Mouse (Mus musculus): Measurements from ENCODE around the gene Osbpl2. TPM values are rescaled to one million over a fixed set of nuclear protein-coding genes. Genes with fewer than 3 reads are reported as not detected.
A peak's percentile ranks its signal among the peaks of the same experiment; 100 is the strongest.

Osbpl2 gene
- polyA plus RNA-seq, 1 experiment from 2014 or later = 41.8 TPM

DNA sequence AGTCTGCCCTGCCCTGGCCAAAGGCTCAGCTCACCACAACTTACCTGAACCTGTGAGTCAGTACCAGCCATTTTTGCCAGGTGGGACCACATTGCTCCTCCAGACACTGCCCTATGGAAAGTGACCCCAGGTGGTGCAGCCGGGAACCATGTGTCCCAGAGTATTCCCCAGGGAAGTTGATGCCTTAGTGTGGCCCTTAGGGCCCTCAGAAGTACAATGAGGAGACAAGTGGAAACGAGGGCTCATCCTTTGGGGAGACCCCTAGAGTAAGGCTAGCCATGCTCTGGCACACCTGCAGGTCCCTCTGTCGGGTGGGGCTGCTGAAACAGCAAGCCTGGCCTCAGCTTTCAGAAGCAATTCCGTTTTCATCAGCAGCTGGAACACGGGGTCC lies 32.5 kb upstream of the Osbpl2 start:
- H3K9ac ChIP-seq = no peak overlapping the region
- ATAC-seq (ENCODE audit: insufficient number of reproducible peaks, insufficient read depth, low FRiP score, low TSS enrichment) = no peak
- H3K4me1 ChIP-seq = peaks cover 12% of the 10 kb centered on the region; the same call in 1 of the 2 replicates
- no peak overlapping the region for H3K4me3 ChIP-seq
- no peak overlapping the region for H3K4me2 ChIP-seq (replicated peaks)
- 86% methylated on average over 5 of the region's 5 CpGs for WGBS
- no peak overlapping the region for H3K27ac ChIP-seq
- H3K9me3 ChIP-seq = no peaks in the 10 kb centered on the region
- no peaks in the 10 kb centered on the region for H3K27me3 ChIP-seq
- H3K36me3 ChIP-seq = peaks cover 14% of the 10 kb centered on the region

DNA sequence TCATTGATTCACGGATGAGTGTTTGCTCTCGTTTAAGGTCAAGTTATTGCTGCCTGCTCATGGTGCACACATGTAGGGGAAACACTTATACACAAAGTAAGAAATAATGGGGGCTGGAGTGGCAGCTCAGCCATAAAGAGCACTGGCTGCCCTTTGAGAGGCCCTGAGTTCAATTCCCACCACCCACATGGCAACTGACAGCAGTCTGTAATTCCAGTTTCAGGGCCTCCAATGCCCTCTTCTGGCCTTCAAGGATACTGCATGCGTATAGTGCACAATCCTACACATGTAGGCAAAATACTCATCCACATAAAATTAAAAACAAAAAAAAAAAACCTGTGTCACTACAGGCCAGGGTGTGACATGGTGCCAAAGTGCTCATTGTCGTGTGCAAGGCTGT lies 31.6 kb upstream of the Osbpl2 start:
- Histone ChIP-seq H3K4me1 (peaks cover 12% of the 10 kb centered on the region; the same call in 1 of the 2 replicates), H3K36me3 (peaks cover 8% of the 10 kb centered on the region; the same call in 1 of the 2 replicates), H3K27ac (no peak overlapping the region), H3K4me3 (no peak overlapping the region), H3K9ac (no peak overlapping the region), H3K9me3 (no peaks in the 10 kb centered on the region), H3K4me2 (replicated peaks) (no peak overlapping the region), H3K27me3 (no peaks in the 10 kb centered on the region)
- 91% methylated on average over 4 of the region's 4 CpGs for WGBS
- no peak for ATAC-seq (ENCODE audit: insufficient number of reproducible peaks, insufficient read depth, low FRiP score, low TSS enrichment)

DNA sequence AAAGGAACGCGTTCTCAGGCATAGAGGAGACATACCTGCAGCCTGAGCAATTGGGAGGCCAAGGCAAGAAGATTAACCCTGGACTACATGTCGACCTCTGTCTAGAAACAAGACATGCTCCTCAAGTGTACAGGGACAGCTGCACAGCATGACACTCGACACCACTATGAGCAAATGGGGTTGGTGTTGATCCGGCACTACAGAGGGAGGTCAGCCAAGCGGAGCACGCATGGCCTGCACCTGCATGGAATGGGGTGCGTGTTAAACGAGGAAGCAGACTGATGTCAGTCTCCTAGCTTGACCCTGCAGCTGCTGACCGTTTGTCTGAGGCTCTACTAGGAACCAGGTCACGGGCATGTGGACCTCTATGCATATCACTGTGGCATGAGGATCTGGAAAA lies 28.8 kb upstream of the Osbpl2 start:
- H3K9ac ChIP-seq = no peak overlapping the region
- no peak overlapping the region for H3K27ac ChIP-seq
- WGBS = 54% methylated on average over 11 of the region's 11 CpGs
- peaks cover 4% of the 10 kb centered on the region; the same call in 1 of the 2 replicates for H3K36me3 ChIP-seq
- no peak overlapping the region for H3K4me3 ChIP-seq
- no peaks in the 10 kb centered on the region for H3K27me3 ChIP-seq
- ATAC-seq (ENCODE audit: insufficient number of reproducible peaks, insufficient read depth, low FRiP score, low TSS enrichment) = no peak
- no peak overlapping the region for H3K4me2 ChIP-seq (replicated peaks)
- H3K4me1 ChIP-seq = no peaks in the 10 kb centered on the region; the same call in 1 of the 2 replicates
- no peaks in the 10 kb centered on the region for H3K9me3 ChIP-seq

DNA sequence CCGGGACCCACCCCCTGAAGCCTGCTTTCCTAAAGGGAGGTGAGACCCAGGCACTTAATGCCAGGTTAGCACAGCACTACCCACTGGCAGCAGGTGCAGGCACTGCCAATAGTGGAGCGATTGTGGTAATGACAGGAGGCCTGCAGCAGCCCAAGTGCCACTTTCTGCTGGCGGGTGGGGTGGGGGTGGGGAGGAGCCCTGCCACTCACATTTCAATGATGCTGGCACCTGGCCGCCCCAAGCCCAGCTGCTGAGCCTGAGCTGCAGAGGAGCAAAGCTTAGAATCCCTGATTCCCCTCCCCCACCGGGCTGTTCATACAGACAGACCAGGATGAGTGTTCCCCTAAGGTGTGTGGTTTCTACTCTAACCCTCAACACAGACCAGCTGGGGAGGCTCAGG lies 23.4 kb upstream of the Osbpl2 start:
- Histone ChIP-seq H3K27ac (no peak overlapping the region), H3K9me3 (no peaks in the 10 kb centered on the region), H3K27me3 (peaks cover 43% of the 10 kb centered on the region), H3K4me2 (replicated peaks) (no peak overlapping the region), H3K4me1 (0 out of 2 replicates have a peak, but pooled peaks cover 5% of the 10 kb centered on the region), H3K9ac (no peak overlapping the region), H3K4me3 (no peak overlapping the region), H3K36me3 (no peaks in the 10 kb centered on the region)
- no peak for ATAC-seq (ENCODE audit: insufficient number of reproducible peaks, insufficient read depth, low FRiP score, low TSS enrichment)
- WGBS = 27% methylated on average over 5 of the region's 5 CpGs

DNA sequence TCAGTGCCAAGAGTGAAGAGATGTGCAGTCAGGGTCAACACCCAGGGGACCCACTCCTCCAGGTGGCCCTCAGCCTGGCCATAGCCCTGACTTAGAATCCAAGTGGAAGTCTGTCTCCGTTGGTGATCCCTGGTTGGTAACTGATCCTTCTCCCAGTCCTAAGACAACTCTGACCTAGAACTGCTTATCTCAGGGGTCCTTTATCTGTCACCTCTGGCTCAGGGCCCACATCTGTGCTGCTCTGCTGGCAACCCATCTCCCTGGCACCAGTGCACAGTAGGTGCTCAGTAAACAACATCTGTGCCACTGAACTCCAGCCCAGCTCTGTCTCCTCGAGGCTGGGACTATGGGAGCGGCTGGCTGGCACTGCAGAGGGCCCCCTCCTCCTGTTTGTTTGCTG lies 21.5 kb upstream of the Osbpl2 start:
- H3K4me3 ChIP-seq = no peak overlapping the region
- H3K9me3 ChIP-seq = no peaks in the 10 kb centered on the region
- no peaks in the 10 kb centered on the region for H3K36me3 ChIP-seq
- peaks cover 6% of the 10 kb centered on the region; the same call in 1 of the 2 replicates for H3K4me1 ChIP-seq
- no peak overlapping the region for H3K27ac ChIP-seq
- ATAC-seq (ENCODE audit: insufficient number of reproducible peaks, insufficient read depth, low FRiP score, low TSS enrichment) = no peak
- no peak overlapping the region for H3K4me2 ChIP-seq (replicated peaks)
- H3K27me3 ChIP-seq = peaks cover 62% of the 10 kb centered on the region
- no peak overlapping the region for H3K9ac ChIP-seq
- 54% methylated on average over 3 of the region's 3 CpGs for WGBS

DNA sequence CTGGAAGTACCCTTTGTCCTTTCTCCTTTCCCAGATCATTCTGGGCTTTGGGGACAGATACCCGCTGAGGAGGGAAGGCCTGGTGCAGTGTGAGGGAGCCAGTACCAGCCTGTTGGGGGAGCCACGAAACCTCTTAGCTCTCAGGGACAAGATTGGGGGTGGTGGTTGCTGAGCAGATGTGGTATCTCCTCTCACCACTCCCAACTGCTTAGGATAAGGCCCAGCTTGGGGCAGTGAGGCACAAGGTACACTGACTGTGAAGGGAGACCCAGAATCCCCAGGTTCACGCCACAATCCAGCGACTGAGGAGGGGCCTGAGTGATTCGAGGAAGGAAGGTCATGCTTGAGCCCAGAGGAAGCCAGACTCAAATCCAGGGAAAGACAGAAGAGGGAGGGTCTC lies 20.9 kb upstream of the Osbpl2 start:
- no peak overlapping the region for H3K27ac ChIP-seq
- ATAC-seq (ENCODE audit: insufficient number of reproducible peaks, insufficient read depth, low FRiP score, low TSS enrichment) = no peak
- H3K4me1 ChIP-seq = peaks cover 12% of the 10 kb centered on the region; the same call in 1 of the 2 replicates
- H3K9ac ChIP-seq = no peak overlapping the region
- H3K4me2 ChIP-seq (replicated peaks) = no peak overlapping the region
- WGBS = 41% methylated on average over 5 of the region's 5 CpGs
- no peak overlapping the region for H3K4me3 ChIP-seq
- no peaks in the 10 kb centered on the region for H3K36me3 ChIP-seq
- H3K9me3 ChIP-seq = no peaks in the 10 kb centered on the region
- peaks cover 68% of the 10 kb centered on the region for H3K27me3 ChIP-seq

DNA sequence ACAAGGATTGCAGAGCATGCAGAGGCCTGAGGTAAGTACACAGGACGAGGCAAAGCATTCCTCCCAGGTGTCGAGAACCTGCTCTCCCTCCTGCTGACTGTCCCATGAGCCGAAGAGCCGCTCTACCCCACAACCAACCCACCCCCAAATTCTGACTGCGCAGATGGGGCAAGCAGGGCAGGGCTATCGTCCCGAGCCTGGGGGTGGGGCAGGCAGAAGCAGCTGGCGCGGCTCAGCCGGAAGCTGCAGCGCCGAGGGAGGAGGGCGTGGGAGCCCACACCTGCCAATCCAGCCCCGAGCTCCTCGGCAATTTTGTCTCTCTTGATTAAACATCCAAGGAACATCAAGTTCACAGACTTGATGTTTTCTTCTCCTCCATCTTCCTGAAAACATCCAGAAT lies 19.6 kb upstream of the Osbpl2 start:
- Histone ChIP-seq H3K4me3 (no peak overlapping the region), H3K4me1 (peaks cover 23% of the 10 kb centered on the region), H3K27ac (no peak overlapping the region), H3K9me3 (no peaks in the 10 kb centered on the region), H3K9ac (no peak overlapping the region), H3K4me2 (replicated peaks) (peak overlapping the region; percentile 17; the same call in 1 of the 2 replicates), H3K36me3 (no peaks in the 10 kb centered on the region), H3K27me3 (peaks cover 81% of the 10 kb centered on the region)
- no peak for ATAC-seq (ENCODE audit: insufficient number of reproducible peaks, insufficient read depth, low FRiP score, low TSS enrichment)
- WGBS = 8% methylated on average over 15 of the region's 15 CpGs

DNA sequence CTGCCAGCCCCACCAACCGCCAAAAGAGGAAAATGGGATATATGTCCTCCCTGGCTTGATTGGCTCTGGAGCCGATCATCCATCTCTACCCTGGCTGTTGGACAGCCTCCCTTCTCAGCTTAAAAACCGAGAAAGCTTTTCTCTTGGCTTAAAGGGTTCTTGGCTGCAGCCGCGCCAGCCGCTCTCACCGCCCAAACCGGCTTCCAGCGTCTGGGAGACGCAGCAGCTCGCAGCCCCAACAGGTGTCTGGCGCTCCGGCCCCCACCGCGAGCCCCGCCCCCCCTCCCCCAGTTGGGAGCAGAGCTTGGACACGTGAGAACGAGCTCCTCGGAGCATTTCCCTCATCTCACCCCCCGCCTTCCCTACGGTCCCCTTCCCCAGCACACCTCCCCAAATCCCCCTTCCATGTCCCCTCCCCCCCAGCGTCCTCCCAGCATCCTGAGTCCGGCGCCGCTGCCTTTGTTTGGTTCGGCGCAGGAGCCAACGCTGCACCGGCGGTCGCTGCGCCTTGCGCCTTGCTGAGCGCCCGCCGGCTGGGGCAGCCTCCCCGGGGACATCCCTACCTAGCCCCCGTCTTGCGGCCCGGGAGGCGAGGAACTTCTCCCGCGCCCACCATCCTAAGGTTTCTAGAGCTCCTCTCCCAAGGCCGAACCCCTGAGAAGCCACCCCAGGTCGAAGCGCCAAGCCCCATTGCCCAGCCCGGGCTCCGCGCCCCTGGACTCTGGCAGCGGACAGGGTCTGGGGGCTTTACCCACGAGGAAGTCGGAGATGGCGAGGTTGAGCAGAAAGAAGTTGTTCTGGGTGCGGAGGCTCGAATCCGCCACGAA lies 15.7 kb upstream of the Osbpl2 start:
- 0 out of 2 replicates have a peak overlapping the region, but pooled peaks have one; percentile 25 for H3K9ac ChIP-seq
- no peak overlapping the region for H3K27ac ChIP-seq

DNA sequence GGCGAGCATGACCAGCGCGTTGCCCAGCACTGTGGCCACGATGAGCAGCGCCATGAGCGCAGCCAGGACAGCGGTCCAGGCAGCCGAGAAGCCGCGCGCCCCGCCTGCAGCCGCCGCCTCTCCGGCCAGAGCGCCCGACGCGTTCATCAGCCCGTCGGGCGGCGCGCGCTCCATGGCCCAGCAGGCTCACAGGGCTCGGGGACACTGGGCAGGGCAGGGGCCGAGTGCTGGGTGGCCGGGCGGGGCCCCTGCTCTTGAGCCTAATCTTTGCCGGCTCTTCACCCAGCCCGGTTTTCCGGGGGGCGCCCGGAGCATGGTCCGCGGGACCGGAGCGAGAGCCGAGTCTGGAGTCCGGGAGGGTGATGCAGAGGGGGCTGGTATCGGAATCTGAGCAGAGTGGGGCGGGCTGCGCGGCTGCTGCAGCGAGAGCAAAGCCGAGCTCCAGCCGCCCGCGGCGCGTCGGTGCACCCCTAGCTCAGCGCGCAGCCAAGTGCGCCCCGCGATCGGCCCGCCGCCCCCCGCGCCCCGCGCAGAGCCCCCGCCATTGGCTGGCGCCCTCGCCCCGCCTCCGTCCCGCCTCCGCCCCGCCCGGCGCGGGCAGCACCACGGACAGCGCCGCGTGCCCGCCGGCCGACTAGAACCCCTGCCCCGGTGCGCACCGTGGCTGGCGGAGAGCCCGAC lies 15.0 kb upstream of the Osbpl2 start, which contains the start of gene Hrh3:
TSS of gene Hrh3 (minus strand) at position 511 of the 681 bp plus-strand sequence.
- ATAC-seq (ENCODE audit: insufficient number of reproducible peaks, insufficient read depth, low FRiP score, low TSS enrichment) = peak; percentile 83
- WGBS = 1% methylated on average over 61 of the region's 87 CpGs
- Histone ChIP-seq H3K36me3 (no peaks in the 10 kb centered on the region), H3K4me2 (replicated peaks) (peak within 1 kb of the TSS; percentile 99), H3K27me3 (peaks cover 72% of the 10 kb centered on the region), H3K27ac (no peak within 1 kb of the TSS), H3K4me1 (peaks cover 26% of the 10 kb centered on the region), H3K9ac (0 out of 2 replicates have a peak within 1 kb of the TSS, but pooled peaks have one; percentile 25), H3K4me3 (peak within 1 kb of the TSS; percentile 50), H3K9me3 (no peaks in the 10 kb centered on the region)

More for the DNA sequence above, 15.7 kb upstream of the Osbpl2 start:
- under 1% methylated on average over 57 of the region's 57 CpGs for WGBS
- ATAC-seq (ENCODE audit: insufficient number of reproducible peaks, insufficient read depth, low FRiP score, low TSS enrichment) = no peak
- Histone ChIP-seq H3K4me3 (peak overlapping the region; percentile 50), H3K27me3 (peaks cover 79% of the 10 kb centered on the region), H3K4me1 (peaks cover 26% of the 10 kb centered on the region), H3K36me3 (no peaks in the 10 kb centered on the region), H3K9me3 (no peaks in the 10 kb centered on the region), H3K4me2 (replicated peaks) (peak overlapping the region; percentile 99)

DNA sequence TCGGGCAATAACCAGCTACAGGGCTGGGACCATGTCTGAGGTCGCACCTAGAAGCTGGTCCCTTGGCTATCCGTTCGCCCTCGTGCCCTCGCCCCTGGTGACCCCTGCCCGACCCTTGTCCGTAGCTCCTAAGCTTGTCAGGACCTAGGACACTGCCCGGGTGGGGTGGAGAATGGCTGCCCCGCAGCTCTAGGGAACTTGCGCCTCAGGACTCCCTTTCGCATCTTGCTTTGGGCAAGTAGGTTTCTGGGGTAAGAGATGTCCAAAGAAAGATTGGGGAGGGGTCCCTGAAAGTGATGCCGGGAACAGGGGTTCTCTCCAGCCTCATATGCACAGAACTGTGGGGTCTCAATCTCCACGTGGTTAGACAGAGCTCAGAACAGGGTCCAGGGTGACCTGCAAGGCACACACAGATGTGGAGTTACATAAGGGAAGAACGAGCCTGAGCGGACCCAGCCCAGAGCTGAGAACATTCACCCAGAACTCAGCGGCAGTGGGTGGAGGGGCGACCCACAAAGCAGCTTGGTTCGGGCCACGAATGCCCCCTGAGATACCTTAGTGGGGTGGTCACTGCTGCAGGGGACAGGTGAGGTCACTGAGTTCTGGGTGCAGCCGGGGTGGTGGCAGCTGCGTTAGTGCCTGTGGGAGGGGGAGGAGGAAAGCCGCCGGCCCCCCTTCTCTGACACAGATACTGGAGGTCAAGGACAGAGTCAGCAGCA lies 14.3 kb upstream of the Osbpl2 start:
- WGBS = 10% methylated on average over 24 of the region's 24 CpGs
- no peak overlapping the region for H3K9ac ChIP-seq
- peak; percentile 19; the same call in 1 of the 2 replicates for ATAC-seq (ENCODE audit: insufficient number of reproducible peaks, insufficient read depth, low FRiP score, low TSS enrichment)
- peak overlapping the region; percentile 99 for H3K4me2 ChIP-seq (replicated peaks)
- no peaks in the 10 kb centered on the region for H3K9me3 ChIP-seq
- H3K36me3 ChIP-seq = no peaks in the 10 kb centered on the region
- H3K27ac ChIP-seq = no peak overlapping the region
- peak overlapping the region; percentile 50 for H3K4me3 ChIP-seq
- peaks cover 21% of the 10 kb centered on the region for H3K4me1 ChIP-seq
- peaks cover 66% of the 10 kb centered on the region for H3K27me3 ChIP-seq

DNA sequence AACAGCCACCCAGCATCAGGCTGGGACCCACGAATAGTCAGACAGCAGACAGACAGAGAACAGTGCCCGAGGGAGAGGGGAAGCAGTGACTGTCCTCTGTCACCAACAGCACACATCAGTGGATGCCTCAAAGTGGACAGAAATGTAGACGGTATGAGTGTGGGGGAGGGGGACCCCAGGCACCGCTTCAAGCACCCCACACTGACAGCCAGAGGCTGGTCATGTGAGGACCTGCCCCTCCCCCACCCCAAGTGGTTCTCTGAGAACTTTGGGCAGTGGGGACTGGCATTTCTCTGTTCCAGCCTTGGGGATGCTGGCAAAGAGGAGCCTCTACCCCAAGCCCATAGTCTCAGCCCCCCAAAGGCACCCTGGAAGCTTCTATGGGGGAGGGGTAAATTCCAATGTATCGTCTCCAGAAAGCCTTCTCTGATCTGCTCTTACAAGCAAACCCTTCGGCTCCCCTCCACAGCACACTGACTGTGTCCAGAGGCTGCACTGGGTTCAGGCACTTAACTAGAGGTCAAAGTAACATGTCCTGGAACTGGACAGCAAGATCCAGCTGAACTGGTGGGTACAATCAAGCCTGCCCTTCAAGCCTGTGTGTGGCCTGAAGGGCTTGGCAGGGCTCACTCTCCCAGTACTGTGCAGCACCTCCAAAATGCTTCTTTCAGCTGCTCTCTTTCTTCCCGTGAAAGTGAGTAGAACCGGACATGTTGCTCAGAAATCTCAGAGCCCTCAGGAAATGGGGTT lies 13.5 kb upstream of the Osbpl2 start:
- Histone ChIP-seq H3K36me3 (no peaks in the 10 kb centered on the region), H3K4me1 (peaks cover 20% of the 10 kb centered on the region), H3K9me3 (no peaks in the 10 kb centered on the region), H3K4me3 (no peak overlapping the region), H3K27ac (no peak overlapping the region), H3K27me3 (peaks cover 64% of the 10 kb centered on the region), H3K9ac (no peak overlapping the region), H3K4me2 (replicated peaks) (no peak overlapping the region)
- WGBS = 25% methylated on average over 8 of the region's 8 CpGs
- ATAC-seq (ENCODE audit: insufficient number of reproducible peaks, insufficient read depth, low FRiP score, low TSS enrichment) = no peak

All from embryonic facial prominence, embryonic 12.5 days (tissue).